Mouse (Mus musculus) erythroblast, embryonic 14.5 days (primary cell): Measurements from ENCODE around the gene Snd1.

Experiments used
- GATA1 ChIP-seq: IDR thresholded peaks from 2 replicates; pipeline ENCODE4 v1.6.1; 2012; ENCODE audit warnings: low read length, inconsistent platforms, mixed read lengths
- TAL1 ChIP-seq: IDR thresholded peaks from 3 replicates; pipeline ENCODE4 v1.6.1; 2012; ENCODE audit warnings: low read length, inconsistent platforms, mixed read lengths

- TF ChIP-seq GATA1 = no peak
- TF ChIP-seq TAL1 = no peak
These were observed 391.3 kb downstream of the Snd1 start for GRCm38 (mm10) chr6:28866206-28866605.
